Mouse (Mus musculus): Measurements from ENCODE around the gene Epb41.
A peak's percentile ranks its signal among the peaks of the same experiment; 100 is the strongest.

The Epb41 gene

DNA sequence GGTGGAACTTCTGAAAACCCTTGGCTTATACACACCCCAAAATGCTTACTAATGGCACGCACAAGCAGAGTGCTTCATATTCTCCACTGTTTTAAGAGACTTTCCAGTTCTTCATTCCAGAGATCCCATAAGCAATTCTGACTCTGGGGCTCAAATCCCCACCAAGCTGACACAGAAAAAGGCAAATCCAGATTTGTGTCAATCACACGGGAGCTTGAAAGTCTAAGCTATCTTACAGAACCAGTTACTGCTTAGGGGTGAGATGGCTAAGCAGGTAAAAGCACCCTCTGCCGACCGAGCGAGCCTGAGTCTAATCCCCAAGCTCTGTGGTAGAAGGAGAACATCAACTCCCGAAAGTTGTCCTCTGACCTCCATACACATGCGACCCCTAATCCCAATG lies 76.5 kb downstream of the Epb41 start:
- no peak for DNase-seq

DNA sequence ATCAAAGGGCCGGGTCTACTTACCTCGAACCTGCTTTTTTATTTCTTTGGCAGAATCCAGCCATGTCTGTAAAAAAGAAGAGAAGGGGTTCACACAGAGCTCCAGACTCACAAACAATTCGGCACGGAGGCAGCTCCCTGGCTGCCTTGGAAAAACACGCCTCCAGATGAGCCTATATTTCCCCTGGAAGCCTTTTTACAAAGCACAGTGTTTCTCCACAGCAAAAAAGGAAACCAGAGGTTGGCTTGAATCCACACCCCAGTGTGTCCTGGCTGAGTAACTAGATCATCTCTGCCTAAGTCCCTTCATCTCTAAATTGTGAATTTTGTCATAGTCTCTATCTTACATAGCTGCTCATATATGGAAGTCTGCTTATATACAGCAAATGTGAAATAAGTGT lies 77.6 kb downstream of the Epb41 start:
- peak; percentile 78 for DNase-seq

DNA sequence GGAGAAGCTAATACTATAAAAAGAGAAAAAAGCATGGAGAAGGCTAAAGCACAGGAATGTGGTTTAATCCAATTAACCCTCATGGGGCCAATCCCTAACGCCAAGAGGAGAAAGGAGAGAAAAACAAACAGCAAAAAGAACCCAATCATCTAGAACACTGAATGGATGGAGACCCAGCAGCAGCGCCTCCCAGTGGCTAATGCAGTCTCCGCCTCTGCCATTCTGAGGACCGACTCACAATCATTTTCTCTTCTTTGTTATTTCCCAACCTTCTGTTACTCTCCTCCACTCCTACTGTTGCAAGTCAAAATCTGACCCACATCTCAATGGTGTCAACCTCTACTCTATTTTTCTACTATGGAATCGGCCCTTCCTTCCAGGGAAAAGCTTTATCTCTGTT lies 78.1 kb downstream of the Epb41 start:
- no peak for DNase-seq

DNA sequence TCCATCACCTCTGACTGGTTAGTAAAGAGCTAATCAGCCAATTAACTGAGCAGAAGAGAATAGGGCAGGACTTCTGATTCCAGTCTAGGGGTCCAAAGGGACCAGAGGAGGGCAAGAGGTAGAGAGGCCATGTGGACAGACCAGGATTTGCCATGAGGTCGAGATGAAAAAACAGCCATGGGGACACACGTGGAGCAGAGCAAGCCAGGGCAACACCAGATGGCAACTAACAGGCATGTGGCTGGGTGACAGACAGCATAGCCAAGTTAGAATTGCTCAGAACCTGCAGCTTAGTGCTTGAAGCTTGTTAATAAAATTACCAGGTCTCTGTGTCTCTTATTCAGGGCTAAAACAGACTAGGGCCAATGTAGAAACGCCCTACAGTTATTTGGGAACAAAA lies 81.3 kb downstream of the Epb41 start:
- DNase-seq: no peak

DNA sequence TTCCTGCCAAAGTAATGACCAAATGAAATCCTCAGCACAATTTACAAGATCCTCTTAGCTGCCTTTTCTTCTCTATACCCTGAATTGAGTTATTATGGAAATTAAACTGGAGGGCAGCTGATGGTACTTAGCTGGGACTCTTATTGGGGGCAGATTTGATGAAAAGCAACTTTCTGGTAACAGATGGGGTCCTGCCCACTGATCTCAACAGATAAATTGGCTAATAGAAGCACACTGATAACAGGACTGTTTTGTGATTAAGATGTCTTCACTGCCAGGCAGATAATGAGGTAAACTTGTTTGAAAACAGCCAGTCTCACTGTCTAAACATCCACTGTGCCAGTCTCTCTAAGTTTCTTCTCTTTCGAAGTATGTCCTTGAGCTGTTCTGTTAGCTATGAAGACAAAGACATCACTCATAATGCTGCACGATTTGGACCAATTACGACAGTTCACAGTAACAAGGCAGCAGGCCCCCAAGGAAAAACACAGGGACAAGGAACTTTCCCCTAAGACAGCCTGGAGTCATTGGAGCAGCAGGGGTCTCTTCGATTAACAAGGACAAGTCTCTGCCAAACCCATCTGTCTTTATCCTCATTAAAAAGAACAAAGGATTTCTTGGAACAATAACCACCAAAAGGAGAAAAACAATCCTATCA lies 92.1 kb downstream of the Epb41 start:
- DNase-seq: no peak

DNA sequence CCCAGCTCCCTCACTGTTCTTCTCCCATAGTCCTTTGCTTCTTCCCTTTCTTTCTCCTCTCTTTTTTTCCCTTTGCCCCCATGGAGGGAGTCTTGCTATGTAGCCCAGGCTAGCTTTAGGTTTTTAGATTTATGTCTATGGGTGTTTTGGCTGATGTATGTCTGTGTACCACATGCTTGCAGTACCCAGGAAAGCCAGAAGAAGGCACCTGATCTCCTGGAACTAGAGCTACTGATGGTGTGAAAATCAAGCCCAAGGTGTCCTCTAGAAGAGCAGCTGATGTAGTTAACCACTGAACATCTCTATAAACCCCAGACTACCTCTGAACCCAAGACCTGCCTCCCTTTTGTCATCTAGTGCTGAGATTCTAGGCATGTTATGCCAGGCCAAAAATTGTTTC lies 93.4 kb downstream of the Epb41 start:
- no peak for DNase-seq

DNA sequence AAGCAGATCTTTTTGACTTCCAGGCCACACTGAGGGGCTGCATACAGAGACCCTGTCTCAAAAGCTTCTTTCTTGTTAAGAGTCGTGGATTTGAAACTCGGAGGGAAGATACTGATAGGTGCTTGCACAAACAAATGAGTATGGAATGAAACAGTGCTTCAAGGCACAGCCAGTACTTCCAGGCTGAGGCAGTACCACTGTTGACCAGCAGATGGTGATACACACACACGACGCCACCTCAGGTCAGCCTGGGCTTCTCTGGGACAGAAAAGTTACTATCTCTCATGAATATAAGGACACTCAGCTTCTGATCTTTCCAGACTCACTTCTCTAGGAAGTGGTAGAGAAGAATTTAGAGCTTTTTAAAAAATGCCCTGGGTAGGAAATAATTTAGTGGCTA lies 97.9 kb downstream of the Epb41 start:
- peak; percentile 66 for DNase-seq

DNA sequence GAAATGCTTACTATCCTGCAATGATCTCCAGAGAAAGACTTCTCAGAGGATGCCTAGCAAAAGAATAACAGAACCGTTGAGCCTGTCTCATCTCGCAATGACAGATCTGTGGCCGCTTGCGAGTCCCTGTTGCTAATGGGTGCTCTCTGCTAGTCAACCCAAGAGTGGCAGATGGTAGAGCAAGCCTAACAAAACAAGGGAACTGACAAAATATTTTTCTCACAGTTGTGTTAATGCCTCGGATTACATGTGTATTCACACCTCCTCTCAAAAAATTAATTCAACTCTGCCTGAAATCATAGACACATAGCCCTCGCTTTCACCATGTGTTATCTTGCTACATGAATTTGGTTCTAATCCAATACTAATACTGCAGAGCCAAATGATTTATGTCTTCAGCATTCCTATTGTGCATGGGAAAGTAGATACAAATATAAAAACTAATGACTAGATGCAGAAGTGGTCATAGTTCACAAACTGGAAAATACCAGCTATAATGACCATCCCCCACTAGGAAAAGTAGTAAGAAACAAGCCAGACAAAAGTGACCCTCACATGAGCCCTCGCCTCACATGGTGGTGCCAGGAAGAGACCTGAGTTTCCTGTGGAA lies 104.8 kb downstream of the Epb41 start:
- no peak for DNase-seq

DNA sequence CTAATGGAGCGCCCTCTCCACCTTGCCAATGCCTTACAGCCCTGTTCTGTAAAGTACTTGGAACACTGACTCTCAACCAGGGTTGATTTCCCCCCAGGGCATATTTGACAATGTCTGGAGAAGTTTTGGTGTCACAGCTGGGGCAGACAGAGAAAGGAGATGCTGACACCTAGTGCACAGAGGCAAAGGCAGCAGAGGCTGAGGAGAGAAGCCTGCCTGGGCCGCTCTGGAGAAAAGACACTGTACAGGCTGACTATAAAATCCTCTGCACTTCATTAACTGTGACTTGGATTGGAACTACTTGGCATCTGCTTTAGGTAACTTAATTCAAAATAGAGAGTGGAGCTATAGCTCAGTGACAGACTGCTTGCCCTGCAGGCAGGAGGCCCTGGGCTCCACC lies 106.2 kb downstream of the Epb41 start:
- no peak for DNase-seq

DNA sequence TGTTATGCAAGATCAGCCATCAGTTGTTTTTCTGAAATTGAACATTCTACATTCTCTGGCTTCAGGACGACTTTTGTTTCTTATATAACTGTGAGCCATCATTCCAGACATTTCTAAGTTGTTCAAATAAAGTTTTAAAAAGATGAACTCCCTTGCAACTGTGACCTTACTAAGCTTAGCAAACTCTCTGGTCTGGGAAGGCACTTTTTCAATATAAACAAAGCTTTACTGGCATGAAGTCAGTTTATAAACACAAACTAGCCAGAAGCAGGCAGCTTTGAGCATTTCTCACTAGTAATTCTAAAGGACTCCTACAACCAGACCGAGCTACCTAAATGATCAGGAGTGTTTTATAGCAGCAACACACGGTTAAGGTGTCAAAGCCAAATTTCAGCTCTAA lies 118.0 kb downstream of the Epb41 start:
- no peak for DNase-seq

DNA sequence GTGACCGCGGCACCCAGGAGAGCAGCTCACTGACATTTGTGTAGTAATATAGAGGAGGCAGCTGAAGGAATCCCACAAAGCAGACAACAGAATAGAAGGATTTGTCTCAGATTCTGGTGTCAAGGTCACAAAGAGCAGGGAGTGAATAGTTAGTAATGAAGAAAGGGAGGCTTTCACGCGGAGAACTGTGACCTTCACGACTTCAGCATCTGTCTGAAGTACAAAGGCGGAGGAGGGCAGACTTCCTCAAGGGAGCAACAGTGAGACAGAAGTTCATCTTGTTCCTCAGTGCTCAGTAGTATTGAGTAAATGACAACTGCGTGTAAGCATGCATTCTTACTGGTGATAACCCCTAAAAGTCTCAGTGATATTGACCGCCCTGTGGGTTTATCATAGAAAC lies 124.5 kb downstream of the Epb41 start:
- DNase-seq: no peak

DNA sequence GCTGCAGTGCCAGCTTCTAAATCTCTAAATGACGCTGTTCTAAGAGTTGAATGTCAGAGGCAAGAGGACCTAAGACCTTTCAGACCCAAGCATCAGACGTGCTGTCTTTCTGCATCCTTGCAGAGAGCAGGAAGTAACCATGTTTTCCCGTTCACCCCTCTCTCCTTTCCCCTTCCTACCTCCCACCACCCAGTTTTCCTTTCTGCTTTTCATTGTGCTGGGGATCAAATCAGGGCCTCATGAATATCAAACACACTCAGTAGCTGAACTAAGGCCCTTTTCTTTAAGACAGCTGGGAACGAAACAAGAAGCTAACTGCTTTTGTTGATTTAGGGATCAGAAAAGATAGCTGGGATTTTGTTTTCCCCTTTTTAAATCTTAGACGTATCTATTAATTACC lies 125.2 kb downstream of the Epb41 start:
- no peak for DNase-seq

DNA sequence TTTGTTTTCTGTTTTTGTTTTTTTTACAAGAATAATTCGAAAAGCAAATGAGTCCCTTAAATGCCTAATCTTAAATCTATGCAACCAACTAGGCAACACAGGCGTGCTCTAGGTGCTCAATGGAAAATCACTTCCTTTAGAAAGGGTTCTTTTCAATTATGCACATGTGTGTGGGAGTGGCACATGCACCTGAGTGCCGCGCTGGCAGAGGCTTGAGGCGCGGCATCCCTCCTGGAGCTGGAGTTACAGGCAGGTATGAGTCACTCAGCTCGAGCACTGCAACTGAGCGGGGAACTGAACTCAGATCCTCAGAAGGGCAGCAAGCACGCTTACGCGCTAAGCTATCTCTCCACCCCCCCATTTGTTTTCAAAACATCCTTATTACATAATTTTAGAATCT lies 127.3 kb downstream of the Epb41 start:
- DNase-seq: no peak

DNA sequence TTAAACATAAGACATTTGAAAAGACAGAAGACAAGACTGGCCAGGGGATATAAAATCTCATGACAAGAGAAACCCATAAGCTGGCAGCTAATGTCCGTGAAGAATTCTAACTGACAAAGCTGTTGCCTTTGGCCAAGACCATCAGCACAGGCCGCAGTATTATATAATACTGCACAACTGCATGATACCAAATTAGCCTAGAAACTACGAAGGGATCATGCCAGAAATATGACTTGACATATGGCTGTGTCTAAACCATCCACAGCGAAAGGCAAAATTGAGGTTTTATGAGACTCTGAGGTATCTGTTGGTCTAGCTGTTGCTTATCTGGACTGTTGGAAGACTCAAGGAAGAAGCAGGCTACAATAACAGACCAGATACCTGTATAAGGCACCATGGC lies 134.3 kb downstream of the Epb41 start:
- no peak for DNase-seq

DNA sequence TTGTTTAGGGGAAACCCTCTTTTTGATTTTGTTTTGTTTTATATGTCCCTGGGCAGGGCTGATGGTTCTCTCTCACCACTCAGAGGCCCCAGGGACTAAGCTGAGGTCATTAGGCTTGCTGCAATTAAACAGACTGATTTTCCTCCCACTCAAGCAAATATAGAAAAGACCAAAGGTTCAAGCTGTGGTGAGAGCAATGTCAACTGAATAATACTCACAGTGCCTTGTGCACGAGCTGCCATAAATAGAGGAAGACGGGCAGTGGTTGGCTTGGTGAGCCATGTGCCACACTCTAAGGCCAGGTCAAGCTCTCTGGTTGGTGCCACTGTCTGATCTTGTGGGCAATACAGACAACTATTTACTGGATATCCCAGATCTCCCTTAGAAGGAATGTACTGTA lies 135.7 kb downstream of the Epb41 start:
- DNase-seq: no peak

DNA sequence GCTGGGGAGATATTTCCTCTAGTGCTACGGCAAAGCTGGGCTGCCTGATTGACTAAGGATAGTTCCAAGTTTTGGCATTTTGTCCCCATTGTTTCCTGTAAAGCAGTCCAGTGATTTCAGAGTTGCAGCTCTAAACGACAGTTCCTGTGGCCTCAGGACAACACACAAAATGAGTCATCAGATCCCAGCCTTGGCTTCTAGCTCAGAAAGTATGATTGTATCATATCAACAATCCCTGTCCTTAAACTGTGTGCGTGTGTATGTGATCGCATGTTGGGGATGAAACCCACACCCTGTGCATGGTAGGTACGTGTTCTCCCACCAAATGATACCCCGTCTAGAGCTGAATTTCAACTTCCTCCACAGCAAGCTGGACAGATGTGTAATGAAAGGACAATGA lies 146.0 kb downstream of the Epb41 start:
- no peak for DNase-seq

DNA sequence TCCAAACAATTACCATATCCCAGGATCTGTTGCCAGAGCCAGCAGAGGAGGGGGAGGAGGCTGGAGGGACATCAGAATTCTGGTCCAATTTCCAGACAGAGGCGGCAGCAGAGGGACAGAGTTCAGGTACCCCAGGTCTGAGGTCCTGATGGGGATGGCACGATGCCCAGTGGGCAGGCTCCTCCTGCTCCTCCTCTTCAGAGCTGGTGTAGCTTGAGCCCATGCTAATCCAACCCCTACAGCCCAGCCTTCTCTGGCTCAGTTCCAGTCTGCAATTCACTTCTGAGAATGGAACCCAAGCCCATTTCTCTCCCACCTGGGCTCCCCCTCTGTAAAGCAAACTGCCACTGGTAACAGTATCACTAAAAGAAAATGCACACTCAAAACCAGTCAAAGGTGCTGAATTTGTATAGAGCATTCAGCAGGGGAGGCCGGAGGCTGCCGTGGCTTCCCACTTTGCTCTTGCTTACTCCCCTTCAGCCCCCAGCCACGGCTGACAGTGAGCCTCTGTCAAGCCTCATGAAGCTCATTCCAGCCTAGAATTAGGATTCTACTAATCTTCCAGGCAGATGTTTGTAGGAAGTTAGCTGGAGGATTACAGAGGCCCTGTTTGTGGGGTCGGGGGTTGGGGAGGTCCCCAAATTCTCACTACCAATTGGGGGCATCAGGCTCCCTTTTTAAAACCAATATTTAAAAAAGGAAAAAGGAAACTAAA lies 150.9 kb downstream of the Epb41 start:
- no peak for DNase-seq

DNA sequence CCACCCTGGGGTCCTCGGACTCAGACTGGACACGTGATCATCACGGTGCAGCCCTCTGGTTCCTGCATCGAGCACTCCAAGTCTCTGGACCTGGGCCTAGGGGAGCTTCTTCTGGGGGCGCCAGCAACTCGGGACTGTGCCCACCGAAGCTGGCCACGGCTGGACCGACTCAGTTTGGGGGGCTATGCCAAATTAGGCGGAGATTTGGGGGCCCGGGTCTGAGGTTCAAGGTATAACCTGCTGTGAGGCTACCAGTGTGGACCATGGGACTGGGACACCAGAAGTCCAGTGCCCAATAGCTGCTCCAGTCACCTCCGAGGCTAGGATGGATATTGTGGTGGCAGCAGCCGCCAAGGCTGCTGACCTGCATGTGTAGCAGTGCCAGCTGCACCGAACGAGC lies 152.7 kb downstream of the Epb41 start:
- DNase-seq: no peak

DNA sequence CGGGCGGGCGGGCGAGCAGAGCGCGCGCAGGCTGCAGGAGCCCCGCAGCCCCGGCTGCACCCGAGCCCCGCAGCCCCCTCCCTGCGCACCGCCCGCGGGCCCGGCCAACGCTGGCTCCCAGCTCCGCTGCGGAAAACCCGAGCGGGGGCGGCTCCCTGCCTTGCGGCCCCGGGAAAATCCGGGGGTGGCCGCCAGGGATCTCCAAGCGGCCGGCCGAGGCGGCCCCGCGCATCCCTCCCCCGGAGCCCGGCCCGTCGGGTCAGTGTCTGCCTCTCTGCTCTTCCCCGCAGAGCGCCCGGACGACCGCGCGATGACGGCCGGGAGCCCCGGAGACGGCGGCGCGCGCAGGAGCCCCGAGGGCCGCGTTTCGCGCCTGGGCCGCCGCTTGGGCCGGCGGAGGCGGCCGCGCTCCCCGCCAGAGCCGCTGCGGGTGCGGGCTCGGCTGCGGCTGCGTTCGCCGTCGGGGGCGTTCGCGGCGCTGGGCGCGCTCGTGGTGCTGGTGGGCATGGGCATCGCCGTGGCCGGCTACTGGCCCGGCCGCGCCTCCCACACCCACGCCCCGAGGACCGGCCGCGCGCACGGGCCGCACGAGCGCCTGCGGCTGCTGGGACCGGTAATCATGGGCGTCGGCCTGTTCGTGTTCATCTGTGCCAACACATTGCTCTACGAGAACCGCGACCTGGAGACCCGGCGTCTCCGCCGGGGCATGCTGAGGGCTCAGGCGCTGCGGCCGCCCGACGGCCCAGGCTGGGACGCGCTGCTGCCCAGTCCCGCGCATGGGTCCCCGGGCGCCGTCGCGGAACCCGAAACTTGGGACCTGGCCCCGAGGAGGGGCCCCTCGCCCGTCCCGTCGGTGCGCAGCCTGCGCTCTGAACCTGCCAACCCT lies 153.4 kb downstream of the Epb41 start, which contains the start of gene Tmem200b:
TSS of gene Tmem200b (plus strand) at position 311 of the 886 bp plus-strand sequence.
- DNase-seq: peak; percentile 59

DNA sequence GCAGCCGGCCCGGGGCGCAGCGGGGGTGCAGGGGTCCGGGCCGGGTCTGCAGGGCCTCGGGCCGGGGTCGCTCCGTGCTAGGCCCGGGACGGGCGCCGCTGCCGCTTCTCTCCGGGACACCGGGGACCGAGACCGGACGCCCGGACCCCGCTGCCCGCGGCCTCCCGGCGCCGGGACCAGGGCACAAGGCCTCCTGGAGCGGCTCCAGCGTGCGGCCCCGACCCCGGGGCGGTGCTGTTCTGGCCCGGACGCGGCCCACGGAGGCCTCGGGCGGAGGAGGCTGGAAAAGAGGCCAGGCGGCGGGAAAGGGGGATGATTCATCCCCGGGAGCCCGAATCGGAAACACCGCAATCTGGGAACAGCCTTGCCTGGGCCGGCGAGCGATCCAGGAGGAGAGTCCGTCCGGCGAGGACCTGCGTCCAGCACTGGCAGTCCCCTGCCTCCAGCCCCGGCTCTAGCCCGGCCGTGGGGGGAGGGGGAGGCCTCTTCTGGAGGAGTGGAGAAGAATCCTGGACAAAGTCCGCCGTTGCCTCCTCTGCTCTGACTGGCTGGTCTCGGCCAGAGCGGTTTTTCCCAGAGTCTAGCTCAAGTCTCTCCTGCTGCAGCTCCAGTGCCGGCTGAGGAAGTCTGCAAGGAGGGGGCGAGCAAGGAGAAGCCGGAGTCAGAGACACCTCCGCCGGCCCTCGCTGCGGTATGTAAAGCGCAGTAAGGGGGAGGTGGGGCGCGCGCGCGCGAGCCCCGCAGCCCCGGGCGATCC lies 154.3 kb downstream of the Epb41 start:
- DNase-seq: peak; percentile 68

DNA sequence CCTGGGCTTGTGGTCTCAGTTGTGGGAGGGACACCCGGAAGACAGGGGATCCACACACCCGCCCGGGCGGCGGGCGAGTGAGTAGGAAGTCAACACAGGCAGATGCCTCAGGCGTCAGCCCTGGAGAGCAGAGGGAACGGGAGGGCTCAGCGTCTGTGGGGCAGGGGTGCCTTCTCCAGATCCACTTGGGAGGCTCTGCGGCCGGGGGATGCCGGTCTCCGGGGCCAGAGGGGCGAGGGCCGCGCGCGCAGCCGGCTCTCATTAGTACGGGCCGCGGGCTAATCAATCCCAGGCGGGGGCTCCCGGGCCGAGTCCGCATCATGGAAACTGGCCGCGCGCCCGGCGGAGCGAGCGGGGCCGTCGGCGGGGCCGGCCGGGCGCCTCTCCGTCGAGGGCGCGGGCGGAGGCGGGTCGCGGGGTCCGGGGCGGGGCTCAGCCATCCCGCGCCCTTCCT lies 155.0 kb downstream of the Epb41 start:
- no peak for DNase-seq

DNA sequence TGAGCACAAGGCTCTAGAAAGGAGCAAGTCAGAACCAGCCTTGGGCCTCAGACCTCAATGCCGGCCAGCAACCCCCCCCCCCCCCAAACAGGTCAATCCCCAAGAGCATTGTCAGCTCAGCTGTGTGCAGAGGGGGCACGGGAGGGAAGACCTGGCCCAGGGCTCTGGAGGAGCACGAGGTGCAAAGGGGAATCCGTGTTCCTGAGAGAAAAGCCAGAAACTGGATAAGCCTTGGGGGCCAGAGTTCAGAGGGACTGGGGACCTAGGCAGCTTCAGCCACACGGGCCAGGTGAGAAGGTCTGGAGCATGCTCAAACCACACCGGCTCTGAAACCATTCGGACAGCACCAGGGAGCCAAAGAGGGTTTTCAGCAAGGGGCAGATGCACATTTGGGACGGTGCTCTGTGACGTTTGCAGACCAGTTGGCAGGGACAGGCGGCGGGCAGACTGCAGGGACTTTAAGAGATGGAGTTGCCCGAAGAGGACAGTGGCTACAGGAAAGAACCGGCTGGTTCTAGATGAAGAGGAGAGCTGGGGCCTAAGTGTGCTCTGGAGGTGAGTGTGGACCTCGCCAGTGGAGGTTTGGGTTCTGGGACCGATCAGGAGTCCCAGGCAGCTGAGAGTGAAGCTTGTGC lies 155.5 kb downstream of the Epb41 start:
- no peak for DNase-seq

Data from right cerebral cortex, adult 18-20 months (tissue).